Mouse (Mus musculus) ovary, postnatal 10 days (tissue): ENCODE data around the gene Clps.

Experiments
- DNase-seq: peaks from one replicate; pipeline ENCODE4 v3.0.0; 2022; ENCODE audit warnings: low spot score

Gene Clps

GRCm38 (mm10) chr17:28553040-28553793 lies 7.3 kb downstream of the Clps start:
- DNase-seq = peak; percentile 29

- no peak for DNase-seq
These were observed 11.5 kb downstream of the Clps start, which contains the start of gene Clpsl2 for GRCm38 (mm10) chr17:28549111-28549510. Clpsl2 (plus strand) TSS chr17:28549411.

- no peak for DNase-seq
These were observed 12.0 kb downstream of the Clps start for GRCm38 (mm10) chr17:28548550-28548949.

- DNase-seq = no peak
These were observed 13.6 kb downstream of the Clps start for GRCm38 (mm10) chr17:28546925-28547324.

- DNase-seq = no peak
These were observed 22.7 kb downstream of the Clps start for GRCm38 (mm10) chr17:28537881-28538280.

GRCm38 (mm10) chr17:28533327-28533726 lies 27.2 kb downstream of the Clps start:
- DNase-seq = no peak

- no peak for DNase-seq
These were observed 28.0 kb downstream of the Clps start for GRCm38 (mm10) chr17:28532557-28532956.

GRCm38 (mm10) chr17:28531946-28532345 lies 28.6 kb downstream of the Clps start:
- no peak for DNase-seq

- no peak for DNase-seq
These were observed 30.1 kb downstream of the Clps start, which contains the start of gene Armc12 for GRCm38 (mm10) chr17:28530506-28530905. Armc12 (plus strand) TSS chr17:28530806.

- no peak for DNase-seq
These were observed 31.4 kb downstream of the Clps start for GRCm38 (mm10) chr17:28529116-28529515.

GRCm38 (mm10) chr17:28528043-28528351 lies 32.6 kb downstream of the Clps start:
- peak; percentile 75 for DNase-seq

- no peak for DNase-seq
These were observed 33.2 kb downstream of the Clps start for GRCm38 (mm10) chr17:28527184-28528042.

- DNase-seq = no peak
These were observed 35.6 kb downstream of the Clps start for GRCm38 (mm10) chr17:28524831-28525430.

GRCm38 (mm10) chr17:28524009-28524695 lies 36.4 kb downstream of the Clps start:
- DNase-seq = no peak

GRCm38 (mm10) chr17:28523355-28524008 lies 37.1 kb downstream of the Clps start:
- no peak for DNase-seq

GRCm38 (mm10) chr17:28522623-28523354 lies 37.8 kb downstream of the Clps start:
- peak; percentile 62 for DNase-seq

- no peak for DNase-seq
These were observed 38.6 kb downstream of the Clps start for GRCm38 (mm10) chr17:28521920-28522319.

GRCm38 (mm10) chr17:28521071-28521726 lies 39.4 kb downstream of the Clps start:
- DNase-seq = no peak

- DNase-seq = no peak
These were observed 40.0 kb downstream of the Clps start for GRCm38 (mm10) chr17:28520561-28520960.

GRCm38 (mm10) chr17:28519827-28520226 lies 40.7 kb downstream of the Clps start:
- DNase-seq = no peak
